Mouse (Mus musculus): ENCODE measurements around the gene Gm1043. TPM values are rescaled to one million over a fixed set of nuclear protein-coding genes. Genes with fewer than 3 reads are reported as not detected.

Gene Gm1043
- not detected in 2 replicates for polyA plus RNA-seq (2015; fragmentation: Nextera tagmentation; extraction: Ambion mirVana)

GRCm38 (mm10) chr5:37085241-37085640 is at the start of gene Gm1043:
Gene Gm1043 (plus strand): TSS chr5:37085370.

GRCm38 (mm10) chr5:37241651-37242151 is 156.5 kb downstream of the Gm1043 start, which contains the start of gene Crmp1:
Gene Crmp1 (plus strand): TSS chr5:37241940.

Other genes with a start within 250 kb of the Gm1043 start
- gene Ppp2r2c, start 216.9 kb upstream of the Gm1043 start, polyA plus RNA-seq (2015; fragmentation: Nextera tagmentation; extraction: Ambion mirVana), result 0.27 and 0.38 TPM in 2 replicates
- 12.0 and 12.2 TPM in 2 replicates for gene Wfs1, start 96.2 kb upstream of the Gm1043 start, polyA plus RNA-seq (2015; fragmentation: Nextera tagmentation; extraction: Ambion mirVana)
- 0.76 and 1.1 TPM in 2 replicates for gene Crmp1, start 156.6 kb downstream of the Gm1043 start, polyA plus RNA-seq (2015; fragmentation: Nextera tagmentation; extraction: Ambion mirVana)

Data from skeletal muscle tissue, postnatal 0 days (tissue).